Mouse (Mus musculus) CH12F3 (cell line): ENCODE data around the gene Syngr4.

Source experiments
- in situ Hi-C: fragments of 300-500 bp; cut with MboI; formaldehyde crosslinking; loops from 2 replicates; pipeline ENCODE4 v1.14.3; 2020; ENCODE audit warnings: low sequenced_read_pairs

Gene Syngr4

DNA sequence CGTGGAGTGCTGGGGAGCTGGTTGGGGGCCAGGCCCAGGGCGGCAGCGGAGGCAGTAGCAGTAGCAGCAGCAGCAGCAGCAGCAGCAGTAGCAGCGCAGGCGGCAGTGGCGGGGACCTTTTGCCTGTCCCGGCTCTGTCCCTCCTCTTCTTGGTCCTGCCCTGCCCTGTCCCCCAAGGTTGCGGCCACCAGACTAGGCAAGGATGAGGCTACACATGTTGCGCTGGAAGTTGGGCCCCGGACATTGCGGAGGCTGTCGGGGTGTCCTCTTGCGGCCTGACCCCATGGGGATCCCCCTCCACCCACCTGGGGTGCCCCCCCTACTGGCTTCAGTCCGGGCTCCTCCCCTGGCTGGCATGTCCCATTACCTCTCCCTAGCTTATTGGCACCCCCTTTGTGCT, 26.7 kb downstream of the Syngr4 start:
- in situ Hi-C loops, result no loop called here

DNA sequence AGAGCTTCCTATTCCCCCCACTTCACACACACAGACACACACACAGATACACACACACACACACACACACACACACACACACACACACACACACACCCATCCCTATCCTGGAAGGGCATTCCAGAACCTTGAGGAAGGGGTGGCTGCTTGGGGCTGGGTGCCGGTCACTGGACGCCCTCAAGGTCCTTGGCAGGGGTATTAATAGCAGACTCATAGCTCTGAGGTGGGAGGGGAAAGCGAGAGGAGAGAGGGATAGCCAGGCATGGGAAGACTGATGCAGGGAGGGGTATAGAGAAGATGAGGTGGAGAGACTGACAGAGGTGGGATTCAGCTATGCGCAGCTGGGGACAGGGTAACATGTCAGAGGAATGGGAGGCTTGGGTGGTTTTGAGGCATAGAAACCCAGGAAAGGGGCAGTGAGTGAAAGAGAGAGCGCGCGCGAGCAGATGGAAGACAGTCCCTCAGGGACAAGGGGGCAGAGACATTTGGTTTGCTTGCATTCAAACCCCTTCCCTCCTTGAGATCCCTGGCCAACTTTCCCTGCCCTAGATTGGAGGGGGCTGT, 27.3 kb downstream of the Syngr4 start:
- in situ Hi-C loops, result no loop called here

DNA sequence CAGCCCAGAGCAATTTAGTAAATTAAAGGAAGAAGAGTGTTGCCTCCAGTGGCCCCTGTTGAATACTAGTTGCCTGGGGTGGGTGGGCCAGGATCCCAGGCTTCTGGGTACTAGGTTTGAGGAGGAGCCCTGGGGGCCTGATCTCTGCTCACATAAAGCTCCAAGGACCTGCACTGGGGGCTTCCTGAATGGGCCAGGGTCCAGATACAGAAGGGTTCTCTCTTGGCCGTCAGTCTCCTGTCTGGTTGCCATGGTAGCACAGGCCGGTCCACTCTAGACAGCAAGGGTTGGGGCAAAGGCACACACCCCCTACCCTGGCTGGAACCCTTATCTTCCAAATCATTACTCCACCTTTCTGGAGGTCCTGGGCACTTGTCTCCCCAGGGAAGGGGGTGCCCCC, 28.6 kb downstream of the Syngr4 start:
- in situ Hi-C loops, result no loop called here

DNA sequence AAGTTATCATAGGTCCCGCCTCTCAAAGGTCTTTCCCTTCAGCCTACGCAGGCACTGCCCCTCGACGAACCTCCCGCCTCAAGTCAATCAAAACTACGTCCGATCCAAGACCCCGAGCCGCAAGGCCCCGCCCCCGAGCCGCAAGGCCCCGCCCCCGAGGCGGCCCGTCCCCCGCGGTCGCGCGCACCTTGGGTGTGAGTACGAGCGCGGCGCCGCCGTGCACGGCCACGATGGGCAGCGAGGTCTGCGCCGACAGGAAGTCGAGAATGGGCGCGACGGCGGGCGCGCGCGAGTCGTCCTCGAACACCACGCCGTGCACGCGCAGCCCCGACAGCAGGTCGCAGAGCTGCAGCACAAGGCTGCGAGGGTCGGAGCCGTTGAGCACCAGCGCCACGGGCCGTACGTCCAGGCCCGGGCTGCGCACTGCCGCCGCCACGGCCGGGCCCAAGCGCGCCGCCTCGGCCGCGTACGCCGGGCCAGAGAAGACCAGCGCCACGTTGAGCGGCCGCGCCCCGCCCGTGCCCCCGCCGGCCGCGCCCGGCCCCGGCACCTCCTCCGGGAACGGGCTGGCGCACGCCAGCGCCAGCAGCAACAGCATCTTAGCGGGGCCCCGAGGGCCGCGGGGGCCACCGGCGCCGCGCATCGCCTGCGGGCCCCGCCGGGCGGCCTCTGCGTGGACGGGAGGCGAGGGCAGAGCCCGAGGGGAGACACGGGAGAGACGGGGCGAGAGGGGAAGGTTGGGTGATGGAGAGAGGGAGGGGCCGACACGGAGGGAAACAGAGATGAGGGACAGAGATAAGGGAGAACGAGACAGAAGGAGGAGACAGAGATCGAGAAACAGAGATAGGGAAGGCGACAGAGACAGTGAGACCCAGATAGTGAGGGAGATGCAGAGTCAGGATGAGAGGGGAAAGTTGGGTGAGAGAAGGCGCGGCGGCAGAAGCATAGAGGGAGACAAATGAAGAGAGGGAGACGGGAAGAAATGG, 30.3 kb downstream of the Syngr4 start:
- in situ Hi-C loops, result no loop called here

DNA sequence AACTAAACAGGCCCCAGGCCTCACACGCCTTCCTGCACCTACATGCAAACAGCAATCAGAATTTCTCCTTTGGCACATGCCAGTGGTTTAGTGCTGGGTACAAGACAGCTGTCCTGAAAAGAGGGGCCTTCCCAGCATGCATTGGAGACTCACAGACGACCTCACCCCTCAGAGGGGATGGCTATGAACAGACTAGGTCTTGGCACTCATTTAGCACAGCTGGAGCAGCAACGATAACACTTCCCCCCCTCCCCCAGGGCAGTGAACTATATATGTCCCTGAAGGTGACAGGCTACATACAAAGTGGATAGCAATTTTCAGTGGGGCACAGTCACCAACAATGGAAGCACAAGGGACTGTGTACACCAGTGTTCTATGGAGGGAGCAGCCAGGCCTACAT, 32.1 kb downstream of the Syngr4 start:
- in situ Hi-C loops, result no loop called here

DNA sequence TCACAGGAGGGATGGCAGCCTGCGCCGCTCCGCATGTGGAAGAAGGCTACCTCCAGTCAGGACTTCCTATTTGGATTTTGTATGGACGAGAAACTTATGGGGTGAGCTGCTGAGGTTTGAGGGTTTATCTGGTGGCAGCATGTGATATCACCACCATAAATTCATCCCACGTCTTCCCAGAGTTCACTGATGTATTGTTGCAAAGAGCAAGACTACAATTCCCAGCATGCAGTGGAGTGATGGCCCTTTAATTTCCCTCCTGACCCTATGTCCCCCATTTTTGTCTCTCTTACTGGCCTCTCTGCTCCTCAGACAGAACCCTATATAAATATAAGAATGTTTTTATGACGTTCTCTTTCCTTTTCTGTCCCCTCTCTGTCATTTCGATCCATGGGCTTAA, 33.7 kb downstream of the Syngr4 start:
- in situ Hi-C loops, result no loop called here

DNA sequence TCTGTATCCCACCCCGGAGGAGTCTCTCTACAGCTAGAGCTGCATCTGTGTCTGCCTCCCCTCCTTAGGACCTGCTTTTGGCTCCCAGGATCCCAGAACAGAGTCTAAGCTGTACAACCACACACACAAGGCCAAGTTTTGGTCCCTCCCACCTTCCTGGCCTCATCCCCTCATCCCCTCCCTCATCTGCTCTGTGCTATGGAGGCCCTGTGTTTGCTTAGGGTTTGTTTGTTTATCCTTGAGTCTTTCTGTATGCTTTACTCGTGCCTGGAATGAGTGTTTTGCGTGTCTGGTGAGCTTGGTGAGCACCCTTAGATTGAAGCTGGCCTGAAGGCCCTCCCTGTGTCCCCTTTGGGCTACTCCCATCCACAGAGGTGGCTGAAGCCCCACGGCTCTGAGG, 37.5 kb downstream of the Syngr4 start:
- in situ Hi-C loops, result no loop called here

DNA sequence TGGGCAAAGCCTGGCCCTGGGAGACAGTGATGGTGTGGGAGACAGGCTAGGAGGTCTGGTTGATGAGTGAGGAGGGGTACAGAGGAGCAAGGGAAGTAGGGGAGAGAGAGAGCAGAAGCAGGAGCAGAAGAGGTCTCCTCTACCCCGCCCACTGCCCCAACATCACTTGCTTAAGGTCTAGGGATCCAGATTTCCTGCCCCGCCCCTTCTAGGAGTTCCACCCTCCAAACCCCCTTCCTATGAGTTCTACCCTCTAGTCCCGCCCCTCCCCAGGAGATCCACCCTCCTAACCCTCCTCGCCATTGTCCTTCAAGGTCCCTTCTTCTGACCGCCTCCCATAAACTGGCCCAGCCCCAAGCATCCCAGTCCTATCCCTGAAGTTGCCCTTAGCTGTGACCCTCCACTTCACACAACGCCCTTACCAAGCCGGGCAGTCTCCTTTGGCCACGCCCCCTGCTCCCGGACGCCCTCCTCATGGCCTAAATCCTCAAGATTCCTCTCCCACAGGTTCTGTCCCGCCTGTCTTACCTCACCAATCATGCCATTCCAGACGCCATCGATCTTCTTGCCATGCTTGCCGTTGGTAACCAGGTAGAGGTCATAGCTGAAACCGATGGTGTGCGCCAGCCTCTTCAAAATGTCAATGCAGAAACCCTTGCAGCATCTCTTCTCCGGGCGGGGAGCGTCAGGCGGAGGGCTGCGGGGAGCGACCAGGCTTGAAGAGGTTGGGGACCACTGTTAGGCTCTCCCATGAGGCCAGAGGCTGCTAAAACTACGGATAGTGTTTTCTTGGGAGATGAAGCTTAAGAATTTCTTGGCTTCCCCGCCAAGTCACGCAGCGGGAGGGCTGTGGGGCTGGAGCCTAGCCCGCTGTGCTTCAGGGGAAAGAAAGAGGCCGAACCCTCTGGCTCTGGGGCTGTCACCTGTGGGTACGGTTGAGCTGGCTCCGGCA, 39.3 kb downstream of the Syngr4 start:
- in situ Hi-C loops, result no loop called here

DNA sequence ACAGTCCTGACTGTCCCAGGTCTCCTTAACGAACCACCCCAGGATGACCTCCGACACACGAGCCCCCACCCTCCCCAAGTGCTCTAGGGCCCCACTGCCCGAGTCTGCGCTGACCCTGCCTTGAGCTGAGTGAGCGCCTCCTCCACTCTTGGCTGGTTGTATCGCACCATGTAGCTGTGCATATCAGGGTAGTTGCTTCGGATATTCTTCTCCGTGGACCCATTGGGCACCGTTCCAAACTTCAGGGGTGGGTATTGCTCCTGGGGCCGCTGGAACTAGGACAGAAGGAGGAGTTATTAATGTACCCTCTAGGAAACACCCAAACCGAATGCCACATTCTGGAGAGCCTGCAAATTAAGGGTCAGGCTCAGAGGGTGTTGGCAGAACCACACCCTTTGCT, 43.4 kb downstream of the Syngr4 start:
- in situ Hi-C loops, result no loop called here

DNA sequence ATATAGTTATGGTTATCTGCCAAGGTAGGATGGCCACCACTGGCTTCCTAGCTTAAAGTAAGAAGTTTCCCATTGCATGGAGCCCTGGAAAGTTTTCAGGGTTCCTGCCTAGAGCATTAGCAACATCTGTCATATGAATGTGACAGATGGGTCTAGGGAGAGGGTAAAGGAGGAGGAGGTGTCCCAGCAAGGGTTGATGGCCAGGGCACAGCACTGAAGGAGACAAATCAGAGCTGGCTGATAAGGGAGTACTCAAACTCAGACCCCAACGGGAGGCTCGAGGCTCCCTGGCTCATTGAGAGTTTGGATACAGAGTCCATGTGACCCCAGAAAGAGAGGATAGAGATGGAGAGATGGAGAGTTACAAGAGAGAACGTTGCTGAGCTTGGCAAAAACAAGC, 45.9 kb downstream of the Syngr4 start:
- in situ Hi-C loops, result no loop called here

DNA sequence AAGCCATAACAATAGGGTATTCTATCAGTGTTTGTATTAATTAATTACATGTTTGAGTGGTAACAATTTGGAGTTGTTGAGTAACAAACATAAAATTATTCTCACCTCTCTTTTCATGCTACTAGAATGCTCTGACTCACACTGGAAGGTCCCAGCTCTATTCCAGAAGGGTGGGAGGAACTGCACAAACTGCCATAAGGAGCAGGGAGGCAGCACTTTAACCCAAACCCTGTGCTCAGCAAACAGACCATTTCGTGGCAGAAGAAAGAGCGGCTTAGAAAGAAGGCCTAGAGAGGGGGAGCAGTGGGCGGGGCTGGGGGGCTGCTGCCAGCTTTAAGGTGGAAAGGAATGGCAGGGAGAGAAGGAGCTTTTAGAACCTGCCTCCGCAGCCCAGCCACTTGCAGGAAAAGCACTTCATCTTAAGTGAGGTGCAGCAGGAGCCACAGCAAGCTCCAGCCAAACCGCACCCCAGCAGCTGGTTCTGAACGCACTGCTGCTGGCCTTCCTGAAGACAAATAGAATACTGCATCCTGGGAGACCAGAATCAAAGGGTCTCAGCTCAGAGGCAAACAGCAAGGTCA, 48.0 kb downstream of the Syngr4 start:
- in situ Hi-C loops, result no loop called here

DNA sequence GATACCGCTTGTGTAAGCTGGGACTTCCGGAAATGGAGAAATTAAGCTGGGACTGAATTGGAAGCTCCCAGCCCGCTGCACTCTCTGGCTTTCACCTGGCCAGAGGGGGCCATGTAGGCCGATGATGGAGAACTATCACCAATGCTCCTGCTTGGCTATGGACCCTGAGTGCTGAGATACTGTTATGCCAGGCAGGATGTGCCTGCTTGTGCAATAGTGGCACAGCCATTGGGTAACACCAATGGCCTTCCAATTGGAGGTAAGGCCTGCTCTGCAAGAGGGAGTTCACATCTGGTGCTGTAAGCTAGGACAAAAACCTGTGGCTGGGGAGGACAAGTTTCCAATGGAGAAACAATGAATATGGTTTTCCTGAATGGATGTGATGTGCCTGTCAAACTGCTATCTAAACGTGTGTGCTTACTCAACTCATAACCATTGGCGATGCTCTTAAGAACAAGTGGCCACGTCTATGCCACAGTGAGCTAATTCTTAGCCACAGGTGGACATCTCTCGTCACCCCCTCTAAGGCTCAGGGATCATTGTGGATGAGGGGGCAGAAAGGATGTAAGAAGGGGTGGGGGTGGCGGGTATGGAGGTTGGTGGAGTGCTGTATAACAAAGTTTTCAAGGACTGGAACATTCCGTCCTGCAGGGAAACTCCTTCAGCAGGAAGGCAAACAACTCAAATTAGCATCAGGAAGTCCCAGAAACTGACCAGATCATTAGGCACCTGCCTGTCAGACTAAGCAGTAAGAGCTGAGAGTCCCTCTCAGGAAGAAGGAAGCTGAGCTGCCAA, 53.4 kb downstream of the Syngr4 start:
- in situ Hi-C loops, result no loop called here
